Mouse (Mus musculus): Measurements from ENCODE around the gene Gm20388.
A peak's percentile ranks its signal among the peaks of the same experiment; 100 is the strongest.

Gene Gm20388

GRCm38 (mm10) chr8:122851692-122852545, 2941.3 kb downstream of the Gm20388 start:
- DNase-seq (ENCODE audit: low read depth in 2 of 2, low spot score in 2 of 2), result no peak

GRCm38 (mm10) chr8:122852546-122852905, 2941.9 kb downstream of the Gm20388 start:
- DNase-seq (ENCODE audit: low read depth in 2 of 2, low spot score in 2 of 2), result no peak

DNA sequence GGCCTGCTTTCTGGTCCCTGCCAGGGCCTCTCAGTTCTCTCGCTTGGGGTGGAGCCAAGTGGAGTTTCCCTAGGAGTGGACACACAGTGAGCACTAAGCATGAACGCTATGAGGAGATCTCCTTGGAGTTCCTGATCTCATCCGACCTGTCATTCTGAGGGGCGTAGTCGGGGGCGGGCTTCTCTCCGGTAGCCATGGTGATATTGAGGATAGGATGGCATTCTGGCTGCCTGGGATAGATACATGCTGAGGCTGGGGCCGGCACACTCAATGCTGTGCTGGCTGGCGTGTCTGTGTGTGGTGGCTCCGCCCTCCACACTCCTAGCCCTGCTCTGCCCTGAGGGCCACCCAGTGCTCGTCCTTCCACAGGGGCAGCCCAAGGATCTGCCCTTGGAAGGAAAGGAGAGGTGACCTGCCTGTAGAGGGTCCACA, 2942.7 kb downstream of the Gm20388 start:
- DNase-seq (ENCODE audit: low read depth in 2 of 2, low spot score in 2 of 2), result no peak

DNA sequence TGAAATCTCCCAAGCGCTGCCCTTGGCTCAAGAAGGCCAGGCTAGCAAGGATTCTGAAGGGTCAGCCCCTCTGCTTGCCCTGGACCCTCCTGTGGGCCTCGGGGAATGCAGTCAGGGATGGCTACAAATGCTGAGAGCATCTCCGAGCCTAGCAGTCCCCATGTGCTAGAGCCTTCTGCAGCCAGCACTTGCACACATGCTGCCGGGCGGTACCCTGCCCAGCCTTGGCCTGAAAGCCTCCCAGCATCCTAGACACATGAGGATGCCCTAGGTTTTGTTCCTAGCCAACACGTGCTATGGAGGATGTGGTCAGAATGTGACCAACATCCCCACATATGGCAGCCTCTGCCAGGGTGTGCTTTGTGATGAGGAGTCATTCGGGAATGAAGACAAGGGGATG, 2943.7 kb downstream of the Gm20388 start:
- DNase-seq (ENCODE audit: low read depth in 2 of 2, low spot score in 2 of 2), result no peak

GRCm38 (mm10) chr8:122855123-122855522, 2944.5 kb downstream of the Gm20388 start:
- DNase-seq (ENCODE audit: low read depth in 2 of 2, low spot score in 2 of 2), result no peak

- DNase-seq (ENCODE audit: low read depth in 2 of 2, low spot score in 2 of 2), result no peak
These were observed 2945.6 kb downstream of the Gm20388 start for GRCm38 (mm10) chr8:122856288-122856687.

DNA sequence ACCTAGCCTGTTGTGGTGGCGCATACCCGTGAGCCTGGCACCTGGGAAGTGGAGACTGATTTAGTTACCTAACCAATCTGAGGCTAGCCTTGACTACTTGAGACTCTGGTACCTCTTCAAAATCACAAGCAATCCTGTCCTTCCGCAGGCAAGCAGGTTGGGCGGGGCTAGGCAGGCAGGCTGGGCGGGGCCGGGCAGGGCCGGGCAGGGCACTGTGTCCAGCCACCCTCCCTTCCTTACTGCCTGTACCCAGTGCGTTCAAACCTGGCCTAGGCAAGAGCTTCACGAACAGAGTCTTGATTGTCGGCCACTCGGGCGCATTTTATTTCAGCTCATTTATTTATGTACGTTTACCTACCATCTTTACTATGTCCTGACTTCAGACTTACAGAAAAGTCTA, 2949.2 kb downstream of the Gm20388 start:
- no peak for DNase-seq (ENCODE audit: low read depth in 2 of 2, low spot score in 2 of 2)

DNA sequence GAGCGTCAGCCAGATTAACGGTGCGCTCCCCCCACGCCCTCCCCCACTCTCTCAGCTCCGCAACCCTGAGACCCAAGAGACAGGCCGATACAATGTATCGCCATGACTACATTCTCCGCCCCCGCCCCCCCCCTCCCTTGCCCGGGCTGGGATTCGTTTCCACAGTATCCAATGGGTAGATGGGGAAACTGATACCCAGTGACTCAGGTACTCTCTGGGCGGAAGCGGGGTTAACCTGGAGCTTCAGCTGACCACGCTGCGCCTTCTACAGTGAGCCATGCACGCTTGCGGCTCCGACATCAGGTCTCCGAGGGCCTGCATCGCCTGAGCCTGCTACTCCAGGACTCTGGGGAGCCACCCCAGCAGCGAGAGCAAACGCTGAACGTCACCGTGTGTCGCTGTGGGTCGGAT, 2954.1 kb downstream of the Gm20388 start:
- DNase-seq (ENCODE audit: low read depth in 2 of 2, low spot score in 2 of 2), result no peak

DNA sequence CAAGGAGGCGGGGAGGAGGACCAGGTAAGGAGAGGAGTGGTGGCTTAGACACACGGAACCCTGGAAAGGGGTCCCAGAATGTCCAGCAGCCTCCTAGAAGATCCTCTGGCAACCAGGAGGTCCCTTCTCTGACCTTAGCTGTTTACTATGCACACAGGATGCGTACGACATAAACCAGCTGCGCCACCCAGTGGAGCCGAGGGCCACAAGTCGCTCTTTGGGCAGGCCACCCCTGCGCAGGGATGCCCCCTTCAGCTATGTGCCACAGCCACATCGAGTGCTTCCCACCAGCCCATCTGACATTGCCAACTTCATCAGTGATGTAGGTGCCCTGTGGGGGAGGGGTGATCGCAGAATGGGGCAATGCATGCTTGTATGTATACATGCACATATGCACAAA, 2954.8 kb downstream of the Gm20388 start:
- no peak for DNase-seq (ENCODE audit: low read depth in 2 of 2, low spot score in 2 of 2)

DNA sequence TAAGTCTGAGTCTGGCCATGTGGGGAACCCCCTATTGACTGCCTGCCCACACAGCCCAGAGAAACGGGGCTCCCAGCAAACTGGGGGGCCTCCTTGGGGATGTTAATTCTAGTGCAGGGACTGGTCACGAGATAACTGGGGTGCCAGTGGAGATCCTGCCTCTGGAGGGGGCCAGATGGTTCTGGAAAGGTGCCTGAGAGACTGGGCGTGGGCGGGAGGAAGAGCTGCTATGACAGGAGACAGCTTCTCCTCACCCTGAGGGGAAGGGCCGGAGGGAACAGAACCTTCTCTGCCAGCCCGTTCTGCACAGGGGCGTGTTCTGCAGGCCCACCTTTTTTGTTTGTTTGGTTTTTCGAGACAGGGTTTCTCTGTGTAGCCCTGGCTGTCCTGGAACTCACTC, 2955.6 kb downstream of the Gm20388 start:
- no peak for DNase-seq (ENCODE audit: low read depth in 2 of 2, low spot score in 2 of 2)

- DNase-seq (ENCODE audit: low read depth in 2 of 2, low spot score in 2 of 2), result no peak
These were observed 2957.3 kb downstream of the Gm20388 start for GRCm38 (mm10) chr8:122867982-122868381.

DNA sequence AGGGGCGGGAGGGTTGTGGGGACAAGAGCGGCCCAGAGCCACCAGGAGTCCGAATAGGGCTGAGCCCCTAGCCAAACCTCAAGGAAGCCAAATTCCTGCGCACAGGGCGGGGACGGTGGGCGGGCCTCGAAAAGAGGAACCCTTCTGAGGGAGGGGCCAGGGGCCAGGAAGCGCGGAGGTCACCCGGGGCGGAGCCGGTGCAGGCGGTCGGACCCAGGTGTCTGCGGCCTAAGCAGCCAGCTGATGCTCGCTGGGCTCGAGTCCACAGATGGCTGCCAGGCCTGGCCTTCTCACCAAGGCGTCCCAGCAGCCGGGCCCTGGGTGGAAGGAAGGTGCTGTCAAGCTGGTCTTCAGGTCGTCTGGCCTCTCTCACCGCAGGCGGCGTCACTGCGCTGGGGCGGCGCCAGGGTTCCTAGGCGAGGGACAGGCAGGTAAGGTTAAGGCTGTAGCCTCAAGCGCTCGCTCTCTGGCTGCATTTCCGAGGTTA, 2959.8 kb downstream of the Gm20388 start:
- DNase-seq (ENCODE audit: low read depth in 2 of 2, low spot score in 2 of 2), result peak; percentile 47 to 62

GRCm38 (mm10) chr8:122871663-122872062, 2961.0 kb downstream of the Gm20388 start:
- no peak for DNase-seq (ENCODE audit: low read depth in 2 of 2, low spot score in 2 of 2)

- DNase-seq (ENCODE audit: low read depth in 2 of 2, low spot score in 2 of 2), result no peak
These were observed 2962.5 kb downstream of the Gm20388 start for GRCm38 (mm10) chr8:122873171-122873570.

GRCm38 (mm10) chr8:122875186-122875585, 2964.5 kb downstream of the Gm20388 start:
- no peak for DNase-seq (ENCODE audit: low read depth in 2 of 2, low spot score in 2 of 2)

DNA sequence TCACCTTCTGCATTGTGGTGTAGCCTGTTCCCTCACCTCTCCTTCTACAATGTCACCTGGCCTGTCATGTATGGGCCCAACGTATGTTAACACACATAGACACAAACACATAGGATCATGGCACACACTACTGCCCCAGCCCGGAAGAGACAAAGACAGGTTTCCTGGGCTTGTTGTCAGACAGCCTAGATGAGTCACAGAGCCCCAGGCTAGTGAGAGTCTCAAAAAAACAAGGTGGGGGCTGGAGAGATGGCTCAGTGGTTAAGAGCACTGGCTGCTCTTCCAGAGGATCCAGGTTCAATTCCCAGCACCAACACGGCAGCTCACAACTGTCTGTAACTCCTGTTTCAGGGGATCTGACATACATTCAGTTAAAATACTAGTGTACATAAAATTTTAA, 2967.6 kb downstream of the Gm20388 start:
- DNase-seq (ENCODE audit: low read depth in 2 of 2, low spot score in 2 of 2), result no peak

DNA sequence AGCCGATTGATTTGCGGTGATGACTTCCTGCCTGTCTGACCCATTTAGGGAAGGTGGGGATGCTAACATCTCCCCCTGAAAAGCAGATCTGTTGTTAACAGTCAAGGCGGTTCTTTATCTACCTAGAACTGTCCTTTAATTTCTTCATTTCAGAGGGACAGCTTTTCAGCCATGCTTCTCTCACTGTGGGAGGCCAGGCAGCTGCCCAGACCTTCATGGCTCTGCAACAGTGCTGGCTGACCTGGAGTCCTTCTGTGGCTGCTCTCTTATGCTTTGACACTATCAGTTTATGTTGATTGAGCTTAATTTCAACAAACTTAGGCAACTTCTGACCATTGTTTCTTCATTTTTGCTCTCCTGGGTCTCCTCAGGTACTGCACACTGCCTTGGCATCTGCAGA, 2969.7 kb downstream of the Gm20388 start:
- DNase-seq (ENCODE audit: low read depth in 2 of 2, low spot score in 2 of 2), result no peak

- DNase-seq (ENCODE audit: low read depth in 2 of 2, low spot score in 2 of 2), result no peak
These were observed 2973.0 kb downstream of the Gm20388 start for GRCm38 (mm10) chr8:122883671-122884070.

DNA sequence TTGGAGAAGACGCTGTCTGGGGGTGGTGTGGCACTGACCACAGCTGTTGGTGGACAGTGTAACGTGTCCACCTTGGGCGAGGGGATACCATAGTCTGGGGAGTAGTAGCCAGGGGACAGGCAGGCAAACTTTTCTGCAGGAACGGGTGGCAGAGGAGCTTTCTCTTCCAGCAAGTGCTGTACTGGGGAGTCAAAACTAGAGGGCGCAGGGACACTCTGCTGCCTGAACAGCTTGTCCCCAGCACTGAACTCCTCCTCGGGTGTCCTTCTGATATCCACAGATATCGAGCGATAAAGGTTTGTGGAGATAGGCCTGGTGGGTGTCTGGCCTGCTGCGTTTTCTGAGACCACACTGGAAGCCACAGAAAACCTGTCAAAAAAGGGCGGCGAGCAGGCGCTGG, 2980.8 kb downstream of the Gm20388 start:
- DNase-seq (ENCODE audit: low read depth in 2 of 2, low spot score in 2 of 2), result no peak

GRCm38 (mm10) chr8:122893451-122893850, 2982.8 kb downstream of the Gm20388 start:
- no peak for DNase-seq (ENCODE audit: low read depth in 2 of 2, low spot score in 2 of 2)

DNA sequence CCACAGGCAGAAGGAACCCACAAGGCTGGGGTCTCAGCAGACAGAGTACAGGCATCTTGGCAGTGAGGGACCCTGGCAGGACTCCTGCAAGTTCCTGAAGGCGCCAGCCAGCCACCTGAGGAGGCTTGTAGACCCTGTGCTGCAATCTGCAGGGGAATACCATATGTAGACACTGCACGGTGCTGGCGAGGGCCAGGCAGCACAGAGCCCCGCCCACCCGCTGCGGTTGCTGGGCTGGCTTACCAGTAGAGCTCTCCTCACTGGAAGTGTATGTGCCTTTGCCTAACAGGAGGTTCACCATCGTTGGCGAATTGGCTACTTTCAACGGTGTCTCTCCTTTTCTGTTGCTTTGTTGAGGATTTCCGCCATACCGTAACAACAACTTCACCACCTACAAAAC, 2985.7 kb downstream of the Gm20388 start:
- DNase-seq (ENCODE audit: low read depth in 2 of 2, low spot score in 2 of 2), result no peak

DNA sequence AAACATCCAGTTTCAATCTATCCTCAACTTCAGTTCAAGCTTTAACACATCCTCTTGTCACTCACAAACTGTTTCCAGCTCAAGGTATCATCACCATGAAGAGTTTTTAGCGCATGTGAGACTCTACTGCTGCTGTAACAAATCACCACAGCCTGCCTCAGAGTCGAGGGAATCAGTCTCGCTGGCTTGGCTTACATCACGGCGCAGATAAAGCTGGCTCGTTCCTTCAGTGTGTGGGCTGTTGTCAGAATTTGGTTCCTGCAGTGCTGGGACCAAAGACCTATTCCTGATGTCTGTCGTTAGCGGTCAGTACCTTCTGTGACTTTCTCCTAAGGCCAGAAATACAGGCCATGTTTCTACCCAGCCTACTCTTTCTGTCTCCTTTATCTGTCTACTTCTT, 2986.6 kb downstream of the Gm20388 start:
- DNase-seq (ENCODE audit: low read depth in 2 of 2, low spot score in 2 of 2), result no peak

- DNase-seq (ENCODE audit: low read depth in 2 of 2, low spot score in 2 of 2), result no peak
These were observed 2987.4 kb downstream of the Gm20388 start for GRCm38 (mm10) chr8:122898018-122898417.
